Mouse (Mus musculus): ENCODE data around the gene Vmn2r-ps130. TPM values are rescaled to one million over a fixed set of nuclear protein-coding genes. Genes with fewer than 3 reads are reported as not detected.
"Not testable (repeated sequence)": the region's sequence is repeated elsewhere in the genome, so short reads cannot be mapped to it uniquely, and the experiment has no call there.

Vmn2r-ps130 gene
- not detected in 2 replicates for total RNA-seq (2017)

GRCm38 (mm10) chr17:23060866-23061265 is at the start of gene Vmn2r-ps130:
Vmn2r-ps130 (plus strand) TSS chr17:23061166.
- not testable (repeated sequence) for ATAC-seq (replicated peaks in 1 of 2; ENCODE audit: insufficient read depth in 1 of 2, low FRiP score in 2 of 2, low TSS enrichment in 1 of 2, low read depth in 1 of 2, poor library complexity in 2 of 2, severe bottlenecking in 2 of 2)

Other genes starting within 250 kb of the Vmn2r-ps130 start
- gene Zfp945, start 194.0 kb upstream of the Vmn2r-ps130 start, total RNA-seq (2017), result 16.7 and 30.3 TPM in 2 replicates
- not detected in 2 replicates for gene Vmn2r113, start 118.2 kb upstream of the Vmn2r-ps130 start, total RNA-seq (2017)
- 11.7 and 33.1 TPM in 2 replicates for gene Zfp40, start 132.1 kb downstream of the Vmn2r-ps130 start, total RNA-seq (2017)

All from hematopoietic stem cell, adult 5-6 weeks (primary cell).